Mouse (Mus musculus) liver, embryonic 18 days (tissue): ENCODE measurements around the gene Olfr731. TPM values are rescaled to one million over a fixed set of nuclear protein-coding genes. Genes with fewer than 3 reads are reported as not detected.

ENCODE experiments used
- polyA plus RNA-seq: library from polyadenylated mRNA; depleted of rRNA; stranded (reverse); fragments of >200 nt; gene quantifications from 2 replicates; pipeline ENCODE4 v1.2.3, GENCODE M21; 2012; rRNA removed

Gene Olfr731
- not detected in 2 replicates for polyA plus RNA-seq

DNA sequence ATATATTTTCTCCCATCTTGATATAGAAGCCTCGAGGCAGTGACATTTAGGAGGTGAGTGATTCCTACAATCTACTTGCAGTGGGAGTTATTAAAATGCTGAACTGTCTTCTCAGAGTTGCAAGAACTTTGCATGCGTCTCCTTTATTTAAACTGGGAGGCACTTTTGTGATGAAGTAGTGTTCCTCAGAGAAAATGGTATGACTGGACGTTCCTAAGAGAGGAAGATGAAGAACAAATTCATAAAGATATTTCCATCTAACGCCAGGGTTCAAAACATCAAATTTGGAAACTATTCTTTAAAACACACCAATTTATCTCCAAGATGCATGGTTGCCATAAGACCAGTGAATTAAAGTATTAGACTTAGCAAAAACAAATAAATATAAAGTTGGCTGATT lies at the start of gene Olfr731:
Gene Olfr731, minus strand, starts transcription at position 101 of the 400 bp plus-strand sequence.

DNA sequence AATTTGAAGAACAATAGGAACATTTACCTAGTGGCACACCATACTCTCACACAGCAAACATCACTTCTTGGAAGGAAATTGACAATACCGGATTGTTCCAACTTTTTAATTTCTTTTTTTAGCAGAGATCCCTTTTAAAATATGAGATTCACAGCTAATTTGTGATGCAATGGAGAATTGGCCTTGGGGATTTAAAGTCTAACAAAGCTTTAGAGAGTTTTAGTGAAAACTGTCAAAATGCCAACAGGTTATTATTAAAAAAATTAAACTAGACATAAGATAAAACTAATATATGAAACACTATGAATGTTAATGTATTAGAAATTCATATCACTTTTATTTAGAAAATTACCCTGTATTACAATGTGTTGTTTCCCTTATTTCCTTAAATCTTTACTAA lies 42.4 kb upstream of the Olfr731 start, which contains the start of gene Olfr732:
Gene Olfr732, minus strand, starts transcription at position 101 of the 400 bp plus-strand sequence.

DNA sequence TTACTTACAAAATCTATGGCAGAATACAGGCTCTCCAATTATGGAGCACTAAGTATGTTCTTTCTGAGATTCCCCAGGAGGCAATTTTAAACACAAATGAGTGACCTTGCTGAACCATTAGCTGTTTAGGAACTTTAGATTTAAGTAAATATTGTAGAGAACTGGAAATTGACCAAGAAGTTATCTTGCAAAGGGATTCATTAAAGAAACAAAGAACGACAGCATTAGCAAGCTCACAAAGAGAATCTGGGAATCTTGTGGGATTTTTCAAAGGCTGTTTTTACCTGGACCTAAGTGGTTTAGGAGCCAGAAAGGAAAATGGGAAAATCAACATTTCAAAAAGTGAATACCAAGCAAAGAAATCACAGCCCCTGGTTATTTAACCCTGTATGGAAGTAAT lies 53.6 kb downstream of the Olfr731 start, which contains the start of gene Olfr730:
Gene Olfr730, minus strand, starts transcription at position 101 of the 400 bp plus-strand sequence.

Other genes with a start within 250 kb of the Olfr731 start
- gene Olfr725, start 201.5 kb downstream of the Olfr731 start, polyA plus RNA-seq: not detected in 2 replicates
- not detected in 2 replicates for gene Olfr726, start 150.9 kb downstream of the Olfr731 start, polyA plus RNA-seq
- not detected in 2 replicates for gene Olfr727, start 118.7 kb downstream of the Olfr731 start, polyA plus RNA-seq
- not detected in 2 replicates for gene Olfr728, start 99.2 kb downstream of the Olfr731 start, polyA plus RNA-seq
- gene Olfr729, start 89.0 kb downstream of the Olfr731 start, polyA plus RNA-seq: not detected in 2 replicates
- gene Olfr730, start 53.7 kb downstream of the Olfr731 start, polyA plus RNA-seq: not detected in 2 replicates
- gene Olfr732, start 42.3 kb upstream of the Olfr731 start, polyA plus RNA-seq: not detected in 2 replicates
- not detected in 2 replicates for gene Olfr733, start 59.7 kb upstream of the Olfr731 start, polyA plus RNA-seq
- gene Olfr734, start 84.9 kb upstream of the Olfr731 start, polyA plus RNA-seq: not detected in 2 replicates
- gene Olfr735, start 107.0 kb upstream of the Olfr731 start, polyA plus RNA-seq: 0.02 TPM in 1 of 2 replicates, not detected in the other
- gene Tlr11, start 116.0 kb upstream of the Olfr731 start, polyA plus RNA-seq: 0.26 and 0.31 TPM in 2 replicates
- gene Olfr736, start 139.3 kb upstream of the Olfr731 start, polyA plus RNA-seq: not detected in 2 replicates
- gene Olfr738, start 165.7 kb upstream of the Olfr731 start, polyA plus RNA-seq: not detected in 2 replicates
- gene Olfr739, start 176.8 kb upstream of the Olfr731 start, polyA plus RNA-seq: not detected in 2 replicates
- not detected in 2 replicates for gene Olfr740, start 203.7 kb upstream of the Olfr731 start, polyA plus RNA-seq
- gene Olfr741, start 230.9 kb upstream of the Olfr731 start, polyA plus RNA-seq: not detected in 2 replicates